Mouse (Mus musculus) erythroblast, embryonic 14.5 days (primary cell): Measurements from ENCODE around the gene Ldlrap1.

Experiments
- GATA1 ChIP-seq: IDR thresholded peaks from 2 replicates; pipeline ENCODE4 v1.6.1; 2012; ENCODE audit warnings: low read length, inconsistent platforms, mixed read lengths
- TAL1 ChIP-seq: IDR thresholded peaks from 3 replicates; pipeline ENCODE4 v1.6.1; 2012; ENCODE audit warnings: low read length, inconsistent platforms, mixed read lengths

DNA sequence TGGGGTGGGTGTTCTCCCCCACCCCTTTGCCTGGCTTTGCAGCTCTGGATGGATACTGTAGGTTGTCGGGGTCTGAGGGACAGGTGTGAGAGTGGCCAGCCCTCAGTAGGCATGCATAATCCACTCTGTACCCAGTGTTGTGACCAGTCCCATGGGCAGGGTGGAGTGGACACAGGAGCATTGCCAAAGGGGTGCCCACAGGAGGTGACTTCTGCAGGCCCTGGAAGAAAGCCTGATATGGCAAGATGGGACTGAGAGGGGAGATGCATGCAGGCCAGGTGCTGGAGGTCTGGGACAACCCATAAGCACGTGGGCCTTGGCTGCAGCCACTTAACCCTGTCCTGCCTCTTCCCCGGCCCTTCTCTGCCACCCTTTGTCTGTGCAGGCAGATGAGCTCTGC is 47.5 kb downstream of the Ldlrap1 start:
- TF ChIP-seq GATA1 (no peak), TAL1 (no peak)
